16 mouse cellular contexts compared by ENCODE assay signal in genomic region chrX:164439462-164439861, GRCm38 (mm10). TPM values are rescaled to one million over a fixed set of nuclear protein-coding genes. Genes with fewer than 3 reads are reported as not detected.
DNase-seq lines count a peak whose midpoint lies in the region; ATAC-seq and TF ChIP-seq lines count a peak whose summit lies in the region.
"Had no signal": no experiment of that assay in that cellular context is flagged by ENCODE, and none has a peak within 500 bp of the region (broad histone marks: within the 10 kb centered on the region; RNA-seq: fewer than 3 reads in every experiment).

No protein-coding gene starts in this region.

- TF ChIP-seq CTCF in lung, postnatal 0 days (IDR thresholded peaks at IDR 0.05): no peak
- no peak for TF ChIP-seq CTCF in lung, adult 2 months (IDR thresholded peaks at IDR 0.05; ENCODE audit: insufficient read depth, low read length)

- H3K4me2 ChIP-seq in heart, embryonic 14.5 days (ENCODE audit: low read length): peak overlapping the region; percentile 54
- no peak overlapping the region for H3K4me2 ChIP-seq in kidney, embryonic 15.5 days
- H3K4me2 ChIP-seq in lung, postnatal 0 days (replicated peaks; ENCODE audit: low read depth, low read length): no peak overlapping the region
- H3K4me2 ChIP-seq: embryonic facial prominence, embryonic 13.5 days; forebrain, embryonic 12.5 days; heart, embryonic 11.5 days; hindbrain, embryonic 14.5 days had no signal

- no peak overlapping the region for H3K4me3 ChIP-seq in heart, embryonic 14.5 days (ENCODE audit: control insufficient read depth in 1 of 2, insufficient read depth in 1 of 2, low read depth in 1 of 2, low read length in 2 of 2)
- no peak overlapping the region for H3K4me3 ChIP-seq in heart, embryonic 10.5 days
- no peak overlapping the region for H3K4me3 ChIP-seq in kidney, embryonic 15.5 days (replicated peaks)
- H3K4me3 ChIP-seq in lung, postnatal 0 days (ENCODE audit: low read depth, low read length): no peak overlapping the region
- H3K4me3 ChIP-seq in lung, adult 2 months (replicated peaks; ENCODE audit: extremely low read depth, low read depth, low read length): no peak overlapping the region
- H3K4me3 ChIP-seq: embryonic facial prominence, embryonic 13.5 days; forebrain, embryonic 12.5 days; hindbrain, embryonic 10.5 days had no signal

- ATAC-seq in heart, embryonic 14.5 days (ENCODE audit: insufficient number of reproducible peaks, insufficient read depth, low FRiP score, low read depth): no peak
- no peak for ATAC-seq in kidney, embryonic 15.5 days (replicated peaks; ENCODE audit: low FRiP score)
- no peak for ATAC-seq in lung, postnatal 0 days
- ATAC-seq: forebrain, embryonic 16.5 days had no signal

- H3K27me3 ChIP-seq in heart, embryonic 14.5 days (ENCODE audit: control insufficient read depth, insufficient read depth, low read length): no peaks in the 10 kb centered on the region
- H3K27me3 ChIP-seq in heart, embryonic 10.5 days (ENCODE audit: insufficient read depth, poor library complexity, severe bottlenecking): peaks cover 6% of the 10 kb centered on the region; the same call in 1 of the 2 replicates
- H3K27me3 ChIP-seq in kidney, embryonic 15.5 days: peaks cover 26% of the 10 kb centered on the region
- H3K27me3 ChIP-seq in lung, postnatal 0 days (replicated peaks; ENCODE audit: insufficient read depth, low read length): no peaks in the 10 kb centered on the region

- peak overlapping the region; percentile 25; the same call in 1 of the 2 replicates for H3K9ac ChIP-seq in heart, embryonic 14.5 days (ENCODE audit: low read length)
- H3K9ac ChIP-seq in kidney, embryonic 15.5 days: no peak overlapping the region
- H3K9ac ChIP-seq in lung, postnatal 0 days (replicated peaks; ENCODE audit: low read depth): no peak overlapping the region
- H3K9ac ChIP-seq: embryonic facial prominence, embryonic 13.5 days; forebrain, embryonic 12.5 days; hindbrain, embryonic 14.5 days had no signal

- H3K36me3 ChIP-seq in heart, embryonic 14.5 days (ENCODE audit: control insufficient read depth, insufficient read depth, low read length): no peaks in the 10 kb centered on the region
- H3K36me3 ChIP-seq in heart, embryonic 10.5 days: 0 out of 2 replicates have a peak, but pooled peaks cover 2% of the 10 kb centered on the region
- H3K36me3 ChIP-seq in kidney, embryonic 15.5 days: no peaks in the 10 kb centered on the region
- no peaks in the 10 kb centered on the region for H3K36me3 ChIP-seq in lung, postnatal 0 days (ENCODE audit: insufficient read depth, low read length)
- H3K36me3 ChIP-seq: embryonic facial prominence, embryonic 13.5 days; forebrain, embryonic 12.5 days; hindbrain, embryonic 10.5 days had no signal

- no peaks in the 10 kb centered on the region for H3K9me3 ChIP-seq in heart, embryonic 14.5 days (ENCODE audit: control insufficient read depth, low read length)
- no peaks in the 10 kb centered on the region for H3K9me3 ChIP-seq in heart, embryonic 10.5 days
- H3K9me3 ChIP-seq in kidney, embryonic 15.5 days (replicated peaks): no peaks in the 10 kb centered on the region
- H3K9me3 ChIP-seq in lung, postnatal 0 days (ENCODE audit: low read length): no peaks in the 10 kb centered on the region
- H3K9me3 ChIP-seq: embryonic facial prominence, embryonic 13.5 days; forebrain, embryonic 12.5 days; hindbrain, embryonic 10.5 days had no signal

- 74% methylated on average over 7 of the region's 7 CpGs for WGBS in heart, embryonic 14.5 days
- 77% methylated on average over 7 of the region's 7 CpGs for WGBS in heart, embryonic 10.5 days
- 80% methylated on average over 7 of the region's 7 CpGs for WGBS in kidney, embryonic 15.5 days
- 67% methylated on average over 7 of the region's 7 CpGs for WGBS in lung, postnatal 0 days
- WGBS in lung, adult 2 months: 65% methylated on average over 7 of the region's 7 CpGs

- peaks cover 3 to 7% of the 10 kb centered on the region in 2 experiments; a peak in 2 of 4 replicates for H3K4me1 ChIP-seq in heart, embryonic 14.5 days (ENCODE audit: control insufficient read depth in 2 of 2, insufficient read depth in 2 of 2, low read length in 2 of 2)
- H3K4me1 ChIP-seq in heart, embryonic 10.5 days: no peaks in the 10 kb centered on the region
- no peaks in the 10 kb centered on the region for H3K4me1 ChIP-seq in kidney, embryonic 15.5 days
- no peaks in the 10 kb centered on the region for H3K4me1 ChIP-seq in lung, postnatal 0 days (ENCODE audit: insufficient read depth, low read depth, low read length)
- H3K4me1 ChIP-seq in lung, adult 2 months (ENCODE audit: control insufficient read depth, insufficient read depth, low read length): no peaks in the 10 kb centered on the region
- H3K4me1 ChIP-seq: embryonic facial prominence, embryonic 13.5 days; forebrain, embryonic 12.5 days; hindbrain, embryonic 10.5 days had no signal

- peak overlapping the region; percentile 53 to 86; a peak in 2 of 4 replicates for H3K27ac ChIP-seq in heart, embryonic 14.5 days (replicated peaks in 1 of 2; ENCODE audit: control insufficient read depth in 1 of 2, insufficient read depth in 1 of 2, low read depth in 2 of 2, low read length in 2 of 2)
- no peak overlapping the region for H3K27ac ChIP-seq in heart, embryonic 10.5 days
- no peak overlapping the region for H3K27ac ChIP-seq in kidney, embryonic 15.5 days
- H3K27ac ChIP-seq in lung, postnatal 0 days (ENCODE audit: low read length): 0 out of 2 replicates have a peak overlapping the region, but pooled peaks have one; percentile 45
- H3K27ac ChIP-seq: embryonic facial prominence, embryonic 13.5 days; forebrain, embryonic 12.5 days; hindbrain, embryonic 10.5 days; hindbrain, embryonic 14.5 days had no signal

- DNase-seq in heart, embryonic 10.5 days (ENCODE audit: low spot score): no peak
- DNase-seq in kidney, adult 11 months: peak; percentile 31
- peak; percentile 13 to 65 for DNase-seq in kidney, postnatal 25 days
- DNase-seq in kidney, postnatal 4 days: no peak
- no peak for DNase-seq in lung, postnatal 0 days (ENCODE audit: low spot score)
- DNase-seq in lung, adult 2 months: no peak
- DNase-seq: cerebellum, adult 9-11 months; cerebellum, postnatal 36 days had no signal

- TF ChIP-seq EP300 in lung, postnatal 0 days (IDR thresholded peaks at IDR 0.05): no peak

- no peak for TF ChIP-seq POLR2A in lung, adult 2 months (IDR thresholded peaks at IDR 0.05; ENCODE audit: borderline replicate concordance, extremely low read depth, low read depth, low read length)

RNA-seq across cellular contexts. Expression of gene Asb11, which starts 2.7 kb away (rescaled TPM):
- 45.4 and 50.1 TPM in 2 replicates for polyA plus RNA-seq in heart, embryonic 14.5 days (2014; fragmentation: Nextera tagmentation; extraction: Ambion mirVana)
- 0.13 and 0.62 TPM in 2 replicates for polyA plus RNA-seq in heart, embryonic 10.5 days (2016; fragmentation: Nextera tagmentation; extraction: Ambion mirVana)
- polyA plus RNA-seq in kidney, embryonic 15.5 days (2015; fragmentation: Nextera tagmentation; extraction: Ambion mirVana): 0.15 TPM in 1 of 2 replicates, not detected in the other
- polyA plus RNA-seq in lung, postnatal 0 days (2015; fragmentation: Nextera tagmentation; extraction: Ambion mirVana): 0.70 and 1.3 TPM in 2 replicates
- 0.62 and 3.0 TPM in 2 replicates for polyA plus RNA-seq in lung, adult 2 months (2012; rRNA removed)
- polyA plus RNA-seq: embryonic facial prominence, embryonic 13.5 days; forebrain, embryonic 12.5 days; forebrain, embryonic 16.5 days; hindbrain, embryonic 10.5 days; hindbrain, embryonic 14.5 days had no signal

RNA-seq across cellular contexts. Expression of gene Piga, which starts 19.9 kb away (rescaled TPM):
- 7.9 and 8.1 TPM in 2 replicates for polyA plus RNA-seq in heart, embryonic 14.5 days (2014; fragmentation: Nextera tagmentation; extraction: Ambion mirVana)
- 12.4 and 13.2 TPM in 2 replicates for polyA plus RNA-seq in heart, embryonic 10.5 days (2016; fragmentation: Nextera tagmentation; extraction: Ambion mirVana)
- 13.8 and 14.0 TPM in 2 replicates for polyA plus RNA-seq in kidney, embryonic 15.5 days (2015; fragmentation: Nextera tagmentation; extraction: Ambion mirVana)
- 6.1 and 7.0 TPM in 2 replicates for polyA plus RNA-seq in lung, postnatal 0 days (2015; fragmentation: Nextera tagmentation; extraction: Ambion mirVana)
- 1.9 and 3.7 TPM in 2 replicates for polyA plus RNA-seq in lung, adult 2 months (2012; rRNA removed)

Comparison
In these comparisons a context has a peak if more than half of its experiments do, and no peak if none do; other contexts are left out.
1. H3K27ac ChIP-seq: peak in heart, embryonic 14.5 days (2 of 2) and lung, postnatal 0 days (single experiment); none in heart, embryonic 10.5 days (single experiment) and kidney, embryonic 15.5 days (single experiment).
2. DNase-seq: peak in kidney, adult 11 months (single experiment) and kidney, postnatal 25 days (2 of 2); none in heart, embryonic 10.5 days (single experiment), kidney, postnatal 4 days (0 of 2), lung, postnatal 0 days (single experiment) and lung, adult 2 months (single experiment).
3. RNA of gene Asb11, which starts 2.7 kb away (polyA plus RNA-seq): 45.4 to 50.1 TPM in heart, embryonic 14.5 days; 0.62 to 3.0 TPM in lung, adult 2 months, 0.70 to 1.3 TPM in lung, postnatal 0 days, 0.13 to 0.62 TPM in heart, embryonic 10.5 days and 0.15 TPM in kidney, embryonic 15.5 days; every median in the first group is over 10 times any median in the second.